Mouse (Mus musculus): ENCODE measurements around the gene 1110008L16Rik. TPM values are rescaled to one million over a fixed set of nuclear protein-coding genes. Genes with fewer than 3 reads are reported as not detected.
"Not testable (repeated sequence)": the region's sequence is repeated elsewhere in the genome, so short reads cannot be mapped to it uniquely, and the experiment has no call there.

1110008L16Rik gene
- total RNA-seq, 2 experiments from 2014 or later = 9.1 to 9.5 TPM

DNA sequence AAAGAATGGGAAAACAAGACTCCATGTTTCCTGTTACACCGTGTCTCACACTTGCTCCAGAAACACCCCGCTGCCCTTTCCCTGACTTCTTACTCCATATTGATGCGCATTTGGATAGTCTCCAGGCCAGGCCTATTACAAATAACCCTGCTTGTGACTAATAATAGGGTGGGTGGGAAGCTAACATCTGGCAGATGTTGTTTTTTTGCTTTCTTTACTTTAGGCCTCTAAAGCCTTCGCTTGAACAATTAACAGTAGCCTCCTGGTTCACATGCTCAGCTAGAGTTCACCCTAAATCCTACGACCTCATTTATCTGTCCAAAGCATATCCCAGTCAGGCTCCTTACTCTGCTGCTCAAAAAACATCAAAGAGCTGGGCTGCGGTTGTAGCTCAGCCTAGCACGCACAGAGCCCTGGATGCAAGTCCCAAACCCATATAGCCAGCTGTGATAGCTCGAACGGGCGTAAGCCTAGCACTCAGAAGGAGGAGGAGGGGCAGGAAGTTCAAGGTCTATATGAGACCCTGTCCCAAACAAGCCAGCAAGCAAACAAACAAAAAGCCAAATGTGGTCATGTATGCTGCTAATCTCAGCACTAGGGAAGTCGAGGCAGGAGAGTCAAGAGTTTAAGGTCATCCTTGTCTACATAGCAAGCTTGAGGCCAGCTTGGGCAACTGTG, 88.5 kb downstream of the 1110008L16Rik start:
- no peak for DNase-seq (ENCODE audit: low spot score)
- intact Hi-C loops (cut with DNase I) = no loop called here

DNA sequence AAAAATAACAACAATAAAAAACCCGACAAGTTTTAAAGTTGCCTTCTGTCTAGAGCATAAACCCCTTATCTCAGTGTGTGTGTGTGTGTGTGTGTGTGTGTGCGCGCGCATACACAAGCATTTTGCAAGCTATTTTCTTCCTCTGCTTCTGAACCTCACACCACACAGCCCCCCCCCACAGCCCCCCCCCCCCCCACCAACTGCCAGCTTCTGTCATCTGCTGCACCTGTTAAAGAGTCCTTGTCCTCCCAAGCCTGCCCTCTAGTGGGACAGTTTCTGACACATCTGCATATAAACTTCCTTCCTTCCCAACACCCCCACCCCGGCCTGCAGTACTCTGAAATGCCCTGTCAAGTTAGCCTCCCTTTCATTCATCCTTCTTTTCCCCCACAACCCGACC, 89.1 kb downstream of the 1110008L16Rik start:
- intact Hi-C loops (cut with DNase I) = no loop called here
- DNase-seq (ENCODE audit: low spot score) = no peak

DNA sequence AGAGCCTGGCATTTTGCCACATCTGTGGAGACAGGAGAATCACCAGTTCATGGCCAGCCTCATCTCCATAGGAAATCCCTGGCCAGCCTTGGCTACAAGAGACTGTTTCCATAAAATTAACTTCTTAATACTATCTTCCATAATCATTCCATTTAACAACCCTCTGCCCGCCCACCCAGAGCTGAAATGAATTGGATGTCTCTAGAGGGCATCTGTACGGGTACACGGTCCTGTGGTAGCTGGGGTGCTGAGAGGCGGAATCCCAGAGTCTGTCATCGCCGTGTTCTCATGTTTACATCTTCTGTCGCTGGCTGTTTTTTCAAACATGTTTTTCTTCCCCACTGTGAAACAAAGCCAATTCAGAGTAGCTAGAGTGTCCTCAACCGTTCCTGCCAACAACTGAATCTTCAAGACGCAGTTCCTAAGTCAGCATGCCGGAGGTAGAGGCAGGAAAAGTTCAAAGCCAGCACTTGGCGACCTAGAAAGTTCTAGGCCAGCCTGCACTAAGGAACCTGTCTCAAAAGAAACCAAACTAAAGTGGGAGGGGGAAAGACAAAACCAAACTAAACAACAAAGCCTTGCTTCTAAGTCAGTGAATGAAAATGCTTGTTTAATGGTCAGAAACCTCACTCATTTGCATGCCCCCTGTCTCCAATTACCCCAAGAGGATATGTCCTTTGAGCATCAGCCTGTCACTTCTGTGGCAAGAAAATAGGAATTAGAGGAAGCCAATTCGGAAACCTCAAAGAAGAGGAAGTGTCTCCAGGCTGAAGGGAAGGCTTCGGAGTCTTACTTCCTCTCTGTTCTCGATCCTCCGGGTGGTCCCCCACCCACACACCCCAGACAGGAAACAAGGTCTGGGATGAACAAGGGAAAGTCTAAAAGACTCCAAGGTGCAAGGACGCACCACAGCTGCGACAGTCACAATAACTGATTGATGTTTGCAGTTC, 90.0 kb downstream of the 1110008L16Rik start:
- intact Hi-C loops (cut with DNase I) = no loop called here
- no peak for DNase-seq (ENCODE audit: low spot score)

DNA sequence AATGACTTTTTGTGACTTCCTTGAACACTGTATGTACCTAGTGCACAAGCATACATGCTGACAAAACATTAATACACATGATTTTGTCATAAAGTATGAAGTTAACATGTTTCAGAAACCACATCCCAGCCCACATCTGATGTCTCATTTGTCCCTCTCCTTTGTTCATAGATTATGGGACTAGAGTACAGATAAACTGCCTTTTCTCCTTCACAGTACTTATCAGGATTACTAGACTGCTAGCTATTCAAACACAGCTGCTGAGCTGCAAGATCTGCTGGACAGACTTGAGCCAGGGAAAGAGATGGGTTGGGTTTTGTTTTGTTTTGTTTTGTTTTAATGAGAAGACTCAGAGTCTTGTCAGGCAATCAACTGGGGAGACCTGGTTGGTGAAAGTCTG, 92.7 kb downstream of the 1110008L16Rik start:
- intact Hi-C loops (cut with DNase I) = no loop called here
- no peak for DNase-seq (ENCODE audit: low spot score)

DNA sequence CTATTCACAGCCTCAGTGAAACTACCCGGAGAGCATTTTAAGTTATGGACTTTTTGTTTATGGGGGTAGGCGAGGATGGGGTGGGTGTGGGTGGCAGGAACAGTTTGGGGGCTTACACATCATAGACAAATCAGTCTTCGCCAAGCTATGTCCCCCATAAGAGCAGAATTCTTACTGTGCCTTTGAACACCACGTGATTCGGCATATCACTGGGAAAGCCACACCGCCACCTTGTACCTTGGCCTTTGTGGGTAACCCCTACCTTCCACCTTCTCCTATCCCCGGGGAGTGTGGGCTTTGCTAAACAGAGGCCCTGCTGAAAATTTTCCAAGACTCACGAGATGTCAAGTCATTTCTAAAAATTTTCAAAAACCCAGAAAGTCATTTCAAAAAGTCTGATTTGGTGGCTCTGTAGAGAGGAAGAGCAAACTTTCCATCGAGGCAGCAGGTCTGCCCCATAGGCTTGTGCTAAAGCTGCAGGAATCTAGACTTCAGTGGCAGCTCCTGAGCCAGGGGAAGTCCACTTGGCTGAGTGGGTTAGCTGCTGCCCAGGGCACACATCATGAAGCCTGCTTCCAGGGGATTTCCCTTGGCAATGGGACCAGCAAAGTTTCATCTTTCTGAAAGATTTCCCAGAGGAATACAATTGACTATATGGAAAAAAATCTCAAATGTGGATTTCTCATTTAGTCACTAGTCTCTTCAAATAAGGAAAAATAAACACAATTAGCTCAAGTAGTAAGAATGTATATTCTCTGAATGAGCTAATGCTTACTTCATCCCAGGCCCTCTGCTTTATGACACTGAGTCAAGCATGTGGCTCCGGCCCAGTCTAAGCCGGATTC, 93.6 kb downstream of the 1110008L16Rik start:
- intact Hi-C loops (cut with DNase I) = no loop called here

GRCm38 (mm10) chr12:55395601-55396000, 96.2 kb downstream of the 1110008L16Rik start:
- intact Hi-C loops (cut with DNase I); DNase-seq (ENCODE audit: low spot score): not testable (repeated sequence)

More for the DNA sequence above, 93.6 kb downstream of the 1110008L16Rik start:
- no peak for DNase-seq (ENCODE audit: low spot score)

DNA sequence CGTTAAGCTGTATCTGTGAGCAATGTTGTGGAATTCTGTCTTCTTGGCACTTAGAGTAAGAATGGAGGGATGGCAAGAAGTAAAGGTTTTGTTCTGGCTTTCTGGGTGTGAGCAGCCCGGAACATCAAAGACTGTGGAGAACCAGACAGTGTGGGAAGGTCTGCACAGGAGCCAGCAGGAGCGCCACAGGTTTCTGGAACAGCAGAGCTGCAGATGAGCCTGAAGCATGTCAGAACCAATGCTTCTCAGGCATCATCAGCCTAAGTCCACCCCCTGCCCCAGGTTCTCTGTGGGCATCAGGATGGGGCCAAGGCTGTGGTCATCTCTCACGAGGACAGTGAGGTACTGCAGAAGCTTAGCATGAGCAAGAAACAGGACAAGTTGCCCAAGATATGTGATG, 97.2 kb downstream of the 1110008L16Rik start:
- DNase-seq (ENCODE audit: low spot score) = no peak
- intact Hi-C loops (cut with DNase I) = no loop called here

DNA sequence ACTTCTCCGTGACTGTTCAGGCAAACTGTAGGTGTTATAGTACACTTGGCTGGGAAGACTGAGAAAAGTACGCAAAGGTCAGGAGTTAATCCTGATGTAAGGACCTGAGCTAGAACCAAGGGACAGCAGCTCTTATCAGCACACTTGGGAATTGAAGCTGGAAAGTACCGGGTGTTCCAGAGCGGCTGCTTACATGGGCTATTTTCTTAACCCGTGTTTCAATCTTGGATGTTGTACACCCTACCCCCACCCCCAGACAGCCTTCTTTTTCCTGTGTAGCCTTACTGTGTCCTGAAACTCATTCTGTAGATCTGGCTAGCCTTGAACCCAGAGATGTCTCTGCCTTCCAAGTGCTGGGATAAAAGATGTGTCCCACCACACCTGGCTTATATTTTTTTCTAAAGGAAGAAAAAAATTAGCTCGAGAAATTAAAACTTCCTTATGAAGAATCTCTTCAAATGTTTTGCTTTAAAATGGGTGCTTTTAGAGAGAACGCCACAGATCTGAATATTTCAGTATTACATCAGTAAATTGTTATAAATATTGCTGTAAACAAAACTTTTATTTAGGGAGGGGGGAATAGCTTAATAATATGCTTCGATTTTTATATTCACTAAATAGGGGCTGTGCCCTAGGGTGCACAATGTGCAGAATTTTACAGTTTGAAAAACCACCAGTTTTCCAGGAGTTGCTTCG, 98.3 kb downstream of the 1110008L16Rik start:
- DNase-seq (ENCODE audit: low spot score) = peak; percentile 31
- intact Hi-C loops (cut with DNase I) = loop anchor here (1.0 kb wide), 1 partner anchor 96 kb away; no protein-coding TSS in a partner anchor

GRCm38 (mm10) chr12:55398240-55399127, 99.1 kb downstream of the 1110008L16Rik start:
- peak; percentile 86 for DNase-seq (ENCODE audit: low spot score)
- intact Hi-C loops (cut with DNase I) = loop anchor here (1.0 kb wide), 1 partner anchor 95 kb away; no protein-coding TSS in a partner anchor

- intact Hi-C loops (cut with DNase I) = no loop called here
Measured at GRCm38 (mm10) chr12:55399128-55399677, 99.8 kb downstream of the 1110008L16Rik start.

GRCm38 (mm10) chr12:55407888-55408287, 108.5 kb downstream of the 1110008L16Rik start:
- intact Hi-C loops (cut with DNase I) = no loop called here
- no peak for DNase-seq (ENCODE audit: low spot score)

More at GRCm38 (mm10) chr12:55399128-55399677, 99.8 kb downstream of the 1110008L16Rik start:
- no peak for DNase-seq (ENCODE audit: low spot score)

- no peak for DNase-seq (ENCODE audit: low spot score)
- intact Hi-C loops (cut with DNase I) = no loop called here
Measured at GRCm38 (mm10) chr12:55415255-55415654, 115.9 kb downstream of the 1110008L16Rik start.

GRCm38 (mm10) chr12:55415762-55416161, 116.4 kb downstream of the 1110008L16Rik start:
- DNase-seq (ENCODE audit: low spot score) = no peak
- intact Hi-C loops (cut with DNase I) = no loop called here

DNA sequence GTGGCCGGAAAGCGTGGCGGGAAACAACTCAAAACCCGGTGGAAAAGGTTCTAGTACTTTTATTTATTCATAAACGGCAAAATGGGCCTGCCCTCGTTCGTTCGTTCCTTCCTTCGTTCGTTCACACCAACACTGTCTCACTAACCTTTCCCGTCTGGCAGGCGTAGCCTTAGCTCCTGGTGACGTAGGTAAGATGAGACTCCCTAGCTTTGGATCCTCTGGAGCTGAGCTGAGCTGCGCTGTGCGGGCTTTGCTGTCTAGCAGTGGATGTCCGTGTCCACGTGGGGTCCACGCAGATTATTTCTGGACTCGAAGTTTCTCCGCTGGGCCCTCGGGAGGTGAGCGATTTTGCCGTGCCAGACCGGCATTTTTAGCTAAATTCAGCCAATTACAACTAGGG, 120.8 kb downstream of the 1110008L16Rik start:
- DNase-seq (ENCODE audit: low spot score) = no peak
- intact Hi-C loops (cut with DNase I) = no loop called here

DNA sequence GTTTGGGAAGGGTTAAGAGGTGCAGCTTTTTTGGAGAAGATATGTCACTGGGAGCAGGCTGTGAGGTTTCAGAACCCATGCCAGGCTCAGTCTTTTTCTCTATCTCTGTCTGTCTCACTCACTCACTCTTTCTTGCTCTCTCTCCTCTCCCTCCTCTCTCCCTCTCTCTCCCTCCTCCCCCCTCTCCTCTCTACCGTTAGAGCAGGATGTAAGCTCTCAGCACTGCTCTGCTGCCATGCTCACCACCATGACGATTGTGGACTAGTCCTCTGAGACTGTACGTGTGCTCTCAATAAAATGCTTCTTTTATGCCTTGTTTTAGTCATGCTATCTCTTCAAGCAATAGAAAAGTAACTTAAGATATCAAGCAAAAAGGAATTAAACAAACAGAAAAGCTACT, 122.7 kb downstream of the 1110008L16Rik start:
- no peak for DNase-seq (ENCODE audit: low spot score)
- intact Hi-C loops (cut with DNase I) = no loop called here

GRCm38 (mm10) chr12:55426300-55426699, 126.9 kb downstream of the 1110008L16Rik start:
- DNase-seq (ENCODE audit: low spot score) = no peak
- intact Hi-C loops (cut with DNase I) = no loop called here

DNA sequence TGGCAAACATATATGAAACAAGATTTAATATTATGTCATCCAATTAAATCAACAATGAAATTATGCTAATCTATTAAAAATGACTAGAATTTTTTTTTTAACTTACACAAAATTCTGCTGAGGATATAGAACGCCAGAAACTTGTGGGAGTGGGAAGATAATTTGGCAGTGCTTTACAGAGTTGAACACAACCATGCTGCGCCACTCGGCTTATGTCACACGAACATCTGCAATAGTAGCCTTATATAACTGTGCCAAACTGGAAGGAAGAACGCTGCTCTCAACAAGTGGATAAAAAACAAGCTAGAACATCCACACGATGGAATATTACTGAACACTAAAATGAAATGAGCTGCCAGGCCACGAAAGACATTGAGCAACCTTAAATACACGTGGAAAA, 129.8 kb downstream of the 1110008L16Rik start:
- intact Hi-C loops (cut with DNase I) = no loop called here
- no peak for DNase-seq (ENCODE audit: low spot score)

DNA sequence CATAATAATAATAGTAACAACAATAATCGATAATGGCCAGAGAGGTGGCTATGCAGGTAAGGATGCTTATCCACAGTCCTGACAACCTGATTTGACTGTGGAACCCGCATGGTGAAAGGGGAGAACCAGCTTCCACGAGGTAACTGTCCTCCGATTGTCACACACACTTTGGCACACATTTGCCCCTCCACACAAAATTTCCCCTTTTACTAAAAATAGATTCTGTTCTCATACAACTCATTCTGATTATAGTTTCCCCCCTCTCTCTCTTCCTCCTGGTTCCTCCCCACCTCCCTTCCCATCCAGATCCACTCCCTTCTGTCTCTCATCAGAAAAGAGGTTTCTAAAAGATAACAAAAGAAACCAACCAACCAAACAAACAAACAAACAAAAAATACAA, 130.6 kb downstream of the 1110008L16Rik start:
- DNase-seq (ENCODE audit: low spot score) = no peak
- intact Hi-C loops (cut with DNase I) = no loop called here
